Mouse (Mus musculus): ENCODE data around the gene Rbm28. TPM values are rescaled to one million over a fixed set of nuclear protein-coding genes. Genes with fewer than 3 reads are reported as not detected.

Gene Rbm28
- polyA plus RNA-seq (2017; shearing (Covaris generic)): 10 to 100 TPM; 60.2 to 62.8 TPM

GRCm38 (mm10) chr6:29164314-29165244, at the start of gene Rbm28:
TSS of gene Rbm28 (minus strand) at chr6:29165006.
- ATAC-seq: peak; percentile 86

GRCm38 (mm10) chr6:29214245-29214644, 49.4 kb upstream of the Rbm28 start:
- no peak for ATAC-seq

- ATAC-seq: no peak
Observed at GRCm38 (mm10) chr6:29213436-29213835, 48.6 kb upstream of the Rbm28 start.

GRCm38 (mm10) chr6:29211806-29212492, 47.1 kb upstream of the Rbm28 start:
- ATAC-seq: peak; percentile 64

GRCm38 (mm10) chr6:29211146-29211545, 46.3 kb upstream of the Rbm28 start:
- ATAC-seq: no peak

GRCm38 (mm10) chr6:29210231-29210936, 45.6 kb upstream of the Rbm28 start:
- no peak for ATAC-seq

- ATAC-seq: no peak
Observed at GRCm38 (mm10) chr6:29208178-29208577, 43.4 kb upstream of the Rbm28 start.

- ATAC-seq: no peak
Observed at GRCm38 (mm10) chr6:29207017-29207416, 42.2 kb upstream of the Rbm28 start.

- ATAC-seq: no peak
Observed at GRCm38 (mm10) chr6:29206006-29206405, 41.2 kb upstream of the Rbm28 start.

- ATAC-seq: peak; percentile 78
Observed at GRCm38 (mm10) chr6:29204932-29205614, 40.3 kb upstream of the Rbm28 start.

- no peak for ATAC-seq
Observed at GRCm38 (mm10) chr6:29203861-29204585, 39.2 kb upstream of the Rbm28 start.

- no peak for ATAC-seq
Observed at GRCm38 (mm10) chr6:29203096-29203495, 38.3 kb upstream of the Rbm28 start.

- ATAC-seq: no peak
Observed at GRCm38 (mm10) chr6:29201988-29202387, 37.2 kb upstream of the Rbm28 start.

- no peak for ATAC-seq
Observed at GRCm38 (mm10) chr6:29201341-29201740, 36.5 kb upstream of the Rbm28 start.

- no peak for ATAC-seq
Observed at GRCm38 (mm10) chr6:29200496-29200895, 35.7 kb upstream of the Rbm28 start.

GRCm38 (mm10) chr6:29199223-29199855, 34.5 kb upstream of the Rbm28 start:
- ATAC-seq: no peak

GRCm38 (mm10) chr6:29198309-29199222, 33.8 kb upstream of the Rbm28 start:
- peak; percentile 96 for ATAC-seq

GRCm38 (mm10) chr6:29195846-29196698, 31.3 kb upstream of the Rbm28 start:
- ATAC-seq: no peak

- no peak for ATAC-seq
Observed at GRCm38 (mm10) chr6:29195146-29195545, 30.3 kb upstream of the Rbm28 start.
